Comparison of ENCODE assay signal across 17 mouse cellular contexts in the genomic region with DNA sequence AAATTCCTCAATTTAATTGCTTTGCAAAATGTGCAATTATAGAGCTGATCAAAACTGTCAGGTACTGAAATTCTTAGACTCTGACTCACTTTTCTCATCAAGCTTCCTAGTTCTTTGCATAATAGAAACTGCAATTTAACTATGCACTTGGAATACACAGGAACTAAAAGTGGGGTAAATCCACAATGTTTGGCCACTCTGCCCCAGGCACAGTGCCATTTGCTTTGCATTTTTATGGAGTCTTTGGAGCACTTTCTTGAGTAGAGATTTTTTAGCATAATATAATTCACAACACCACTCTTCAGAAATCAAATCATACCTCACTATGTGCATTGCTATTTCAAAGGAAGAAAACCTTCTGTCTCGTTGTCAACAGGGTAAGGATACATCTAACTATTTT.
"Had no signal": no experiment of that assay in that cellular context is flagged by ENCODE, and none has a peak within 500 bp of the region (broad histone marks: within the 10 kb centered on the region; RNA-seq: fewer than 3 reads in every experiment).

No protein-coding gene starts in this region.

- ATAC-seq: liver, postnatal 0 days; lung, postnatal 0 days; midbrain, embryonic 15.5 days had no signal

- H3K27ac ChIP-seq: kidney, postnatal 0 days; layer of hippocampus, adult 2 months; liver, embryonic 14.5 days; macrophage; midbrain, embryonic 12.5 days; midbrain, embryonic 15.5 days; neural tube, embryonic 12.5 days; neural tube, embryonic 15.5 days; stomach, postnatal 0 days had no signal

- H3K36me3 ChIP-seq: midbrain, embryonic 12.5 days; midbrain, embryonic 15.5 days; neural tube, embryonic 12.5 days; neural tube, embryonic 15.5 days had no signal

- H3K27me3 ChIP-seq: midbrain, embryonic 12.5 days; midbrain, embryonic 15.5 days; neural tube, embryonic 12.5 days; neural tube, embryonic 15.5 days had no signal

- H3K9me3 ChIP-seq: midbrain, embryonic 12.5 days; midbrain, embryonic 15.5 days; neural tube, embryonic 12.5 days had no signal

- H3K4me2 ChIP-seq: lung, embryonic 14.5 days; midbrain, embryonic 12.5 days; midbrain, embryonic 15.5 days; neural tube, embryonic 12.5 days; neural tube, embryonic 15.5 days had no signal

- H3K9ac ChIP-seq: liver, embryonic 14.5 days; liver, postnatal 0 days; lung, embryonic 14.5 days; midbrain, embryonic 12.5 days; midbrain, embryonic 15.5 days; neural tube, embryonic 12.5 days; neural tube, embryonic 15.5 days had no signal

- H3K4me1 ChIP-seq: midbrain, embryonic 12.5 days; midbrain, embryonic 15.5 days; neural tube, embryonic 12.5 days; neural tube, embryonic 15.5 days had no signal

- DNase-seq: kidney, adult 2 months; kidney, postnatal 25 days; layer of hippocampus, adult 9-11 months; liver, postnatal 0 days; lung, embryonic 14.5 days; retina, postnatal 1 day; thymus, postnatal 25 days had no signal

- H3K4me3 ChIP-seq: layer of hippocampus, adult 2 months; midbrain, embryonic 12.5 days; midbrain, embryonic 15.5 days; neural tube, embryonic 12.5 days; neural tube, embryonic 15.5 days had no signal
